Mouse (Mus musculus) forebrain, embryonic 15.5 days (tissue): Measurements from ENCODE around the gene Il1f8. TPM values are rescaled to one million over a fixed set of nuclear protein-coding genes. Genes with fewer than 3 reads are reported as not detected.

ENCODE experiments used
- polyA plus RNA-seq: library from polyadenylated mRNA; unstranded; fragments of >200 nt; fragmentation: Nextera tagmentation; extraction: Ambion mirVana; gene quantifications from 2 replicates; pipeline ENCODE4 v1.2.1, GENCODE M21; 2015

The Il1f8 gene
- polyA plus RNA-seq, 1 experiment from 2014 or later, result not detected

Other genes starting within 250 kb of the Il1f8 start
- 4.1 and 4.4 TPM in 2 replicates for gene Hnmt, start 103.8 kb upstream of the Il1f8 start, polyA plus RNA-seq
- not detected in 2 replicates for gene Tbpl2, start 56.6 kb upstream of the Il1f8 start, polyA plus RNA-seq
- not detected in 2 replicates for gene Il1f9, start 33.3 kb downstream of the Il1f8 start, polyA plus RNA-seq
- gene Il1f6, start 62.3 kb downstream of the Il1f8 start, polyA plus RNA-seq, result not detected in 2 replicates
- gene Il1f5, start 123.8 kb downstream of the Il1f8 start, polyA plus RNA-seq, result not detected in 2 replicates
- gene Il1f10, start 138.0 kb downstream of the Il1f8 start, polyA plus RNA-seq, result not detected in 2 replicates
- 0.15 and 0.17 TPM in 2 replicates for gene Il1rn, start 183.7 kb downstream of the Il1f8 start, polyA plus RNA-seq
- gene Psd4, start 214.4 kb downstream of the Il1f8 start, polyA plus RNA-seq, result 0.28 and 0.59 TPM in 2 replicates